Mouse (Mus musculus): ENCODE measurements at regions not wholly inside any gene's neighbourhood (a gene's known extent, or its start where the extent isn't known, plus 50 kb on each side); places are given as distances from the start of the nearest gene placed in this dataset.

DNA sequence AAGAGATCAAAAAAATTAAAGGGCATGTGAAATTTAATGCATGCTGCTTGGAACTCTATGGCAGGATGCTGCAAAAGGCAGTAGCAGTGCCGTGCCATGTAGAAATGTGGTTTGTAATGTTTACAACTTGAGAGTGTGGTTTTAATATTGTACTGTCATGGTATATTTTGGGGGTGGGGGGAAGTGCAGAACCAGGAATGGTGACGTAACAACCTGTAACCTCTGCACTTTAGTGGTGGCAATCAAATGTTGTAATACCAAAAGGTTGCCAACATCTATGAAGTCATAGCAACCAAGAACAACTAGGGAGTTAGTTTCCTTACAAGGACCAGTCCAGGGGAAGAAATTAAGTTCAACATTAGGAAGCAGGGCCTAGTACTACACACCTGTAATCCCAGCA lies 198.1 kb upstream of the Tbl1xr1 start:
- TF ChIP-seq POLR2A (IDR thresholded peaks at IDR 0.05; ENCODE audit: low read depth, low read length) (no peak), CTCF (IDR thresholded peaks at IDR 0.05; ENCODE audit: extremely low read depth, insufficient read length, insufficient replicate concordance, low read depth, low read length) (no peak)

Measured in small intestine, adult 2 months (tissue).